Mouse (Mus musculus) CD4-positive, CD25-positive, alpha-beta regulatory T cell, adult 2 months (primary cell): ENCODE results near the gene Cd55b.

ENCODE experiments used
- DNase-seq: peaks from one replicate; pipeline ENCODE4 v3.0.0-alpha.2; 2012; ENCODE audit warnings: low read depth, low spot score

Gene Cd55b

GRCm38 (mm10) chr1:130342429-130342828 lies 80.4 kb downstream of the Cd55b start:
- no peak for DNase-seq
